Mouse (Mus musculus): Measurements from ENCODE around the gene Carmil1. TPM values are rescaled to one million over a fixed set of nuclear protein-coding genes. Genes with fewer than 3 reads are reported as not detected.

Carmil1 gene
- polyA plus RNA-seq, 1 experiment: not detected

- Histone ChIP-seq H3K27ac (ENCODE audit: insufficient read depth, low read depth, low read length) (peak overlapping the region; percentile 4), H3K4me3 (ENCODE audit: insufficient read depth, low read depth, low read length) (no peak overlapping the region), H3K4me1 (ENCODE audit: control insufficient read depth, insufficient read depth, low read length) (peaks cover 11% of the 10 kb centered on the region)
- 40% methylated on average over 21 of the region's 21 CpGs for whole genome bisulfite sequencing
- TF ChIP-seq CTCF (IDR thresholded peaks at IDR 0.05; ENCODE audit: insufficient read depth, low read depth, low read length) (no peak), POLR2A (IDR thresholded peaks at IDR 0.05; ENCODE audit: insufficient read depth, low read depth, low read length) (no peak)
Measured at GRCm38 (mm10) chr13:24135282-24136230, 145.0 kb downstream of the Carmil1 start.

- Histone ChIP-seq H3K4me1 (ENCODE audit: control insufficient read depth, insufficient read depth, low read length) (peaks cover 11% of the 10 kb centered on the region), H3K27ac (ENCODE audit: insufficient read depth, low read depth, low read length) (no peak overlapping the region), H3K4me3 (ENCODE audit: insufficient read depth, low read depth, low read length) (no peak overlapping the region)
- 92% methylated on average over 3 of the region's 3 CpGs for WGBS
- TF ChIP-seq CTCF (IDR thresholded peaks at IDR 0.05; ENCODE audit: insufficient read depth, low read depth, low read length) (no peak), POLR2A (IDR thresholded peaks at IDR 0.05; ENCODE audit: insufficient read depth, low read depth, low read length) (no peak)
Measured at GRCm38 (mm10) chr13:24132866-24133265, 147.7 kb downstream of the Carmil1 start.

GRCm38 (mm10) chr13:24131319-24131718 lies 149.3 kb downstream of the Carmil1 start:
- 95% methylated on average over 5 of the region's 5 CpGs for WGBS
- H3K4me1 ChIP-seq (ENCODE audit: control insufficient read depth, insufficient read depth, low read length): peaks cover 8% of the 10 kb centered on the region
- TF ChIP-seq CTCF (IDR thresholded peaks at IDR 0.05; ENCODE audit: insufficient read depth, low read depth, low read length) (no peak), POLR2A (IDR thresholded peaks at IDR 0.05; ENCODE audit: insufficient read depth, low read depth, low read length) (no peak)
- no peak overlapping the region for H3K4me3 ChIP-seq (ENCODE audit: insufficient read depth, low read depth, low read length)
- no peak overlapping the region for H3K27ac ChIP-seq (ENCODE audit: insufficient read depth, low read depth, low read length)

GRCm38 (mm10) chr13:24130741-24131140 lies 149.9 kb downstream of the Carmil1 start:
- no peak overlapping the region for H3K27ac ChIP-seq (ENCODE audit: insufficient read depth, low read depth, low read length)
- TF ChIP-seq CTCF (IDR thresholded peaks at IDR 0.05; ENCODE audit: insufficient read depth, low read depth, low read length) (no peak), POLR2A (IDR thresholded peaks at IDR 0.05; ENCODE audit: insufficient read depth, low read depth, low read length) (no peak)
- H3K4me3 ChIP-seq (ENCODE audit: insufficient read depth, low read depth, low read length): no peak overlapping the region
- WGBS: 90% methylated on average over 2 of the region's 2 CpGs
- H3K4me1 ChIP-seq (ENCODE audit: control insufficient read depth, insufficient read depth, low read length): peaks cover 5% of the 10 kb centered on the region

- 96% methylated on average over 1 of the region's 1 CpGs for WGBS
- no peak overlapping the region for H3K27ac ChIP-seq (ENCODE audit: insufficient read depth, low read depth, low read length)
- no peaks in the 10 kb centered on the region for H3K4me1 ChIP-seq (ENCODE audit: control insufficient read depth, insufficient read depth, low read length)
- TF ChIP-seq CTCF (IDR thresholded peaks at IDR 0.05; ENCODE audit: insufficient read depth, low read depth, low read length) (no peak), POLR2A (IDR thresholded peaks at IDR 0.05; ENCODE audit: insufficient read depth, low read depth, low read length) (no peak)
- H3K4me3 ChIP-seq (ENCODE audit: insufficient read depth, low read depth, low read length): no peak overlapping the region
Measured at GRCm38 (mm10) chr13:24128731-24129130, 151.9 kb downstream of the Carmil1 start.

GRCm38 (mm10) chr13:24125865-24126264 lies 154.7 kb downstream of the Carmil1 start:
- Histone ChIP-seq H3K4me1 (ENCODE audit: control insufficient read depth, insufficient read depth, low read length) (no peaks in the 10 kb centered on the region), H3K4me3 (ENCODE audit: insufficient read depth, low read depth, low read length) (no peak overlapping the region), H3K27ac (ENCODE audit: insufficient read depth, low read depth, low read length) (no peak overlapping the region)
- WGBS: 89% methylated on average over 6 of the region's 6 CpGs
- TF ChIP-seq POLR2A (IDR thresholded peaks at IDR 0.05; ENCODE audit: insufficient read depth, low read depth, low read length) (no peak), CTCF (IDR thresholded peaks at IDR 0.05; ENCODE audit: insufficient read depth, low read depth, low read length) (no peak)

GRCm38 (mm10) chr13:24117181-24117812 lies 163.3 kb downstream of the Carmil1 start:
- WGBS: 59% methylated on average over 7 of the region's 7 CpGs
- peaks cover 7% of the 10 kb centered on the region; the same call in 1 of the 2 replicates for H3K4me1 ChIP-seq (ENCODE audit: control insufficient read depth, insufficient read depth, low read length)
- H3K4me3 ChIP-seq (ENCODE audit: insufficient read depth, low read depth, low read length): no peak overlapping the region
- no peak for TF ChIP-seq POLR2A (IDR thresholded peaks at IDR 0.05; ENCODE audit: insufficient read depth, low read depth, low read length)
- no peak for TF ChIP-seq CTCF (IDR thresholded peaks at IDR 0.05; ENCODE audit: insufficient read depth, low read depth, low read length)
- H3K27ac ChIP-seq (ENCODE audit: insufficient read depth, low read depth, low read length): no peak overlapping the region

- H3K4me1 ChIP-seq (ENCODE audit: control insufficient read depth, insufficient read depth, low read length): peaks cover 7% of the 10 kb centered on the region; the same call in 1 of the 2 replicates
- 71% methylated on average over 9 of the region's 9 CpGs for WGBS
- TF ChIP-seq CTCF (IDR thresholded peaks at IDR 0.05; ENCODE audit: insufficient read depth, low read depth, low read length): peak; percentile 58; the same call in 1 of the 2 replicates
- no peak for TF ChIP-seq POLR2A (IDR thresholded peaks at IDR 0.05; ENCODE audit: insufficient read depth, low read depth, low read length)
- no peak overlapping the region for H3K4me3 ChIP-seq (ENCODE audit: insufficient read depth, low read depth, low read length)
- H3K27ac ChIP-seq (ENCODE audit: insufficient read depth, low read depth, low read length): no peak overlapping the region
Measured at GRCm38 (mm10) chr13:24112689-24113348, 167.8 kb downstream of the Carmil1 start.

All from olfactory bulb, adult 2 months (tissue).